Mouse (Mus musculus) olfactory bulb, adult 2 months (tissue): ENCODE data around the gene Stk10.

Experiments used
- CTCF ChIP-seq: fragments of 200-500 bp; IDR thresholded peaks from 2 replicates; pipeline ENCODE4 v1.5.1; 2012; ENCODE audit warnings: low read depth, mild to moderate bottlenecking, low read length, moderate library complexity; ENCODE audit not compliant: insufficient read depth
- POLR2A ChIP-seq: fragments of 200-500 bp; IDR thresholded peaks from 2 replicates; pipeline ENCODE4 v1.6.1; 2012; ENCODE audit warnings: mild to moderate bottlenecking, low read depth, low read length, moderate library complexity; ENCODE audit not compliant: insufficient read depth

DNA sequence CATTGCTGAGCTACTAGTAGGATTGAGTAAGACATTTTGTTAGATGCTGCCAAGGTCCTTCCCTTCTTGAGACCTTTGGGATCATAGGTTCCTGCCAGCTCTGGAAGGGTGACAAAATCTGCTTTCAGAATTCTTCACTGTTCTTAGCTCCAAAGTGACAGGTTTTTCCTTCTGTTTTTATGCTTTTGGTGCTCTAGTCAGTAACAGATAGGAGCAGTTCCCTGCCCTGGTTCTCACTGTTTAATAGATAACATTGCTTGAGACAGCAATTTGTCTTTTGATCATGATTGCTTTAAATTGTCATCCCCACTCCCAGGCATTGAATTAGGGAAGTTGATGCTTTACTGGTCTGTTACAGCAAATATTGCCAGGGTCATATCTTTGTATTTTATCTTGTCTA, 39.8 kb upstream of the Stk10 start:
- TF ChIP-seq CTCF (no peak), POLR2A (no peak)
